Mouse (Mus musculus) liver, embryonic 13.5 days (tissue): ENCODE measurements around the gene Smo. TPM values are rescaled to one million over a fixed set of nuclear protein-coding genes. Genes with fewer than 3 reads are reported as not detected.

ENCODE experiments used
- ATAC-seq: fragments of 200-750 bp; cut with Nextera tagmentation; 2 replicates; pipeline ENCODE4 v1.8.0; 2017; ENCODE audit warnings: low read depth, mild to moderate bottlenecking, moderate number of reproducible peaks, moderate library complexity
- DNase-seq: peaks from one replicate; pipeline ENCODE4 v3.0.0; 2022
- H3K27ac ChIP-seq: fragments of 300-500 bp; sonication (generic); 2 replicates; pipeline ENCODE4 v1.5.1; 2015; ENCODE audit warnings: moderate library complexity, mild to moderate bottlenecking, inconsistent platforms
- H3K27me3 ChIP-seq: fragments of 300-500 bp; sonication (generic); 2 replicates; pipeline ENCODE4 v1.6.1; 2015; ENCODE audit warnings: mild to moderate bottlenecking, inconsistent platforms
- H3K36me3 ChIP-seq: fragments of 300-500 bp; sonication (generic); 2 replicates; pipeline ENCODE4 v1.6.1; 2015; ENCODE audit warnings: mild to moderate bottlenecking, inconsistent platforms
- H3K4me1 ChIP-seq: fragments of 300-500 bp; sonication (generic); replicated peaks from 2 replicates; pipeline ENCODE4 v1.6.1; 2015; ENCODE audit warnings: inconsistent platforms
- H3K4me2 ChIP-seq: fragments of 300-500 bp; sonication (generic); 2 replicates; pipeline ENCODE4 v1.6.1; 2015; ENCODE audit warnings: inconsistent platforms, mild to moderate bottlenecking, moderate library complexity
- H3K4me3 ChIP-seq: fragments of 300-500 bp; sonication (generic); replicated peaks from 2 replicates; pipeline ENCODE4 v1.5.1; 2015; ENCODE audit warnings: mild to moderate bottlenecking, inconsistent platforms
- H3K9ac ChIP-seq: fragments of 300-500 bp; sonication (generic); 2 replicates; pipeline ENCODE4 v1.6.1; 2015; ENCODE audit warnings: mild to moderate bottlenecking, inconsistent platforms
- H3K9me3 ChIP-seq: fragments of 300-500 bp; sonication (generic); replicated peaks from 2 replicates; pipeline ENCODE4 v1.6.1; 2016; ENCODE audit warnings: inconsistent platforms
- WGBS: fragments of 180-500 bp; shearing (Covaris S2); methylation state at CpG from one replicate; pipeline ENCODE4 v1.1.7; 2015; ENCODE audit not compliant: insufficient replicate concordance; 5-methylcytosine and 5-hydroxymethylcytosine counted together
- polyA plus RNA-seq: library from polyadenylated mRNA; unstranded; fragments of >200 nt; fragmentation: Nextera tagmentation; extraction: Ambion mirVana; gene quantifications from 2 replicates; pipeline ENCODE4 v1.2.1, GENCODE M21; 2015

The Smo gene
- polyA plus RNA-seq, 1 experiment from 2014 or later: 3.4 TPM

- H3K4me3 ChIP-seq: no peak overlapping the region
Measured at GRCm38 (mm10) chr6:29728035-29728434, 7.3 kb upstream of the Smo start.

GRCm38 (mm10) chr6:29729491-29729890 is 5.8 kb upstream of the Smo start:
- ATAC-seq (no peak), DNase-seq (no peak)
- Histone ChIP-seq H3K27me3 (peaks cover 36% of the 10 kb centered on the region), H3K9me3 (no peaks in the 10 kb centered on the region), H3K36me3 (no peaks in the 10 kb centered on the region), H3K9ac (no peak overlapping the region), H3K4me1 (0 out of 2 replicates have a peak, but pooled peaks cover 3% of the 10 kb centered on the region), H3K4me2 (no peak overlapping the region), H3K4me3 (no peak overlapping the region), H3K27ac (no peak overlapping the region)
- WGBS: 53% methylated on average over 1 of the region's 1 CpGs

More at GRCm38 (mm10) chr6:29728035-29728434, 7.3 kb upstream of the Smo start:
- Histone ChIP-seq H3K9me3 (no peaks in the 10 kb centered on the region), H3K9ac (no peak overlapping the region), H3K27me3 (peaks cover 26% of the 10 kb centered on the region), H3K36me3 (no peaks in the 10 kb centered on the region), H3K27ac (no peak overlapping the region), H3K4me2 (no peak overlapping the region), H3K4me1 (0 out of 2 replicates have a peak, but pooled peaks cover 3% of the 10 kb centered on the region)
- no peak for ATAC-seq
- WGBS: 52% methylated on average over 3 of the region's 3 CpGs
- DNase-seq: no peak

- DNase-seq (peak; percentile 43), ATAC-seq (peak; percentile 61)
- peak overlapping the region; percentile 70 for H3K4me3 ChIP-seq
- peak overlapping the region; percentile 88 for H3K4me2 ChIP-seq
- H3K9me3 ChIP-seq: no peaks in the 10 kb centered on the region
- peak overlapping the region; percentile 82 for H3K9ac ChIP-seq
- H3K27me3 ChIP-seq: peaks cover 66% of the 10 kb centered on the region
- H3K4me1 ChIP-seq: peaks cover 32% of the 10 kb centered on the region
- H3K36me3 ChIP-seq: no peaks in the 10 kb centered on the region
- peak overlapping the region; percentile 73 for H3K27ac ChIP-seq
- WGBS: under 1% methylated on average over 75 of the region's 75 CpGs
Measured at GRCm38 (mm10) chr6:29735689-29736451, 567 bp downstream of the Smo start.

- Histone ChIP-seq H3K4me1 (peaks cover 32% of the 10 kb centered on the region), H3K4me3 (peak overlapping the region; percentile 70), H3K9ac (peak overlapping the region; percentile 82), H3K4me2 (peak overlapping the region; percentile 88), H3K27me3 (peaks cover 64% of the 10 kb centered on the region), H3K36me3 (no peaks in the 10 kb centered on the region), H3K9me3 (no peaks in the 10 kb centered on the region), H3K27ac (peak overlapping the region; percentile 73; the same call in 1 of the 2 replicates)
- no peak for DNase-seq
- ATAC-seq: no peak
- WGBS: 16% methylated on average over 13 of the region's 13 CpGs
Measured at GRCm38 (mm10) chr6:29736610-29737458, 1.5 kb downstream of the Smo start.

- Histone ChIP-seq H3K4me2 (no peak overlapping the region), H3K27ac (no peak overlapping the region), H3K9ac (no peak overlapping the region), H3K27me3 (no peaks in the 10 kb centered on the region), H3K4me1 (no peaks in the 10 kb centered on the region), H3K4me3 (no peak overlapping the region), H3K36me3 (peaks cover 8% of the 10 kb centered on the region; the same call in 1 of the 2 replicates), H3K9me3 (peaks cover 13% of the 10 kb centered on the region; the same call in 1 of the 2 replicates)
- ATAC-seq (no peak), DNase-seq (no peak)
- 70% methylated on average over 3 of the region's 3 CpGs for WGBS
Measured at GRCm38 (mm10) chr6:29751466-29752152, 16.3 kb downstream of the Smo start.

GRCm38 (mm10) chr6:29753336-29753735 is 18.0 kb downstream of the Smo start:
- Histone ChIP-seq H3K4me2 (no peak overlapping the region), H3K27ac (no peak overlapping the region), H3K27me3 (no peaks in the 10 kb centered on the region), H3K4me1 (no peaks in the 10 kb centered on the region), H3K9me3 (peaks cover 5% of the 10 kb centered on the region; the same call in 1 of the 2 replicates), H3K36me3 (peaks cover 12% of the 10 kb centered on the region), H3K4me3 (no peak overlapping the region), H3K9ac (no peak overlapping the region)
- 87% methylated on average over 11 of the region's 11 CpGs for WGBS
- ATAC-seq: no peak
- DNase-seq: no peak

GRCm38 (mm10) chr6:29756001-29756400 is 20.7 kb downstream of the Smo start:
- H3K9me3 ChIP-seq: no peaks in the 10 kb centered on the region
- DNase-seq (no peak), ATAC-seq (no peak)
- no peak overlapping the region for H3K4me3 ChIP-seq
- H3K27ac ChIP-seq: no peak overlapping the region
- H3K36me3 ChIP-seq: peaks cover 14% of the 10 kb centered on the region
- H3K4me1 ChIP-seq: no peaks in the 10 kb centered on the region
- 75% methylated on average over 5 of the region's 5 CpGs for WGBS
- H3K27me3 ChIP-seq: no peaks in the 10 kb centered on the region
- no peak overlapping the region for H3K4me2 ChIP-seq
- no peak overlapping the region for H3K9ac ChIP-seq

- Histone ChIP-seq H3K9ac (no peak overlapping the region), H3K4me2 (no peak overlapping the region), H3K4me3 (no peak overlapping the region), H3K27ac (no peak overlapping the region), H3K9me3 (no peaks in the 10 kb centered on the region), H3K4me1 (no peaks in the 10 kb centered on the region), H3K36me3 (peaks cover 14% of the 10 kb centered on the region), H3K27me3 (no peaks in the 10 kb centered on the region)
- no peak for DNase-seq
- no peak for ATAC-seq
- whole genome bisulfite sequencing: 74% methylated on average over 4 of the region's 4 CpGs
Measured at GRCm38 (mm10) chr6:29756476-29756875, 21.2 kb downstream of the Smo start.

- DNase-seq (peak; percentile 51), ATAC-seq (no peak)
- no peaks in the 10 kb centered on the region for H3K27me3 ChIP-seq
- H3K9me3 ChIP-seq: no peaks in the 10 kb centered on the region
- no peak overlapping the region for H3K4me2 ChIP-seq
- H3K9ac ChIP-seq: no peak overlapping the region
- 32% methylated on average over 4 of the region's 4 CpGs for WGBS
- H3K27ac ChIP-seq: no peak overlapping the region
- peaks cover 14% of the 10 kb centered on the region for H3K36me3 ChIP-seq
- no peak overlapping the region for H3K4me3 ChIP-seq
- no peaks in the 10 kb centered on the region for H3K4me1 ChIP-seq
Measured at GRCm38 (mm10) chr6:29758417-29758816, 23.1 kb downstream of the Smo start.

GRCm38 (mm10) chr6:29759012-29759679 is 23.8 kb downstream of the Smo start:
- H3K27me3 ChIP-seq: no peaks in the 10 kb centered on the region
- H3K36me3 ChIP-seq: peaks cover 14% of the 10 kb centered on the region
- H3K4me1 ChIP-seq: no peaks in the 10 kb centered on the region
- no peak overlapping the region for H3K4me2 ChIP-seq
- no peak overlapping the region for H3K9ac ChIP-seq
- ATAC-seq: no peak
- no peak for DNase-seq
- no peak overlapping the region for H3K27ac ChIP-seq
- H3K9me3 ChIP-seq: no peaks in the 10 kb centered on the region
- 74% methylated on average over 13 of the region's 13 CpGs for WGBS
- H3K4me3 ChIP-seq: no peak overlapping the region
